Comparison of ENCODE assay signal across 15 mouse cellular contexts in genomic region chr1:65075607-65076006, GRCm38 (mm10). TPM values are rescaled to one million over a fixed set of nuclear protein-coding genes. Genes with fewer than 3 reads are reported as not detected.
A peak's percentile ranks its signal among the peaks of the same experiment; 100 is the strongest.
DNase-seq lines count a peak whose midpoint lies in the region; ATAC-seq and TF ChIP-seq lines count a peak whose summit lies in the region.
"Had no signal": no experiment of that assay in that cellular context is flagged by ENCODE, and none has a peak within 500 bp of the region (broad histone marks: within the 10 kb centered on the region; RNA-seq: fewer than 3 reads in every experiment).

No protein-coding gene starts in this region.

- DNase-seq in heart, postnatal 0 days (ENCODE audit: low spot score): peak; percentile 36
- no peak for DNase-seq in heart, postnatal 36 days
- no peak for DNase-seq in liver, postnatal 0 days
- DNase-seq in MEL (ENCODE audit: low read depth, low spot score): peak; percentile 8
- peak; percentile 24 for DNase-seq in adipocyte (ENCODE audit: low spot score)
- DNase-seq in cerebellum, adult 11-12 months: no peak
- DNase-seq: cerebellum, adult 9-11 months had no signal

- WGBS in heart, postnatal 0 days: 9% methylated on average over 5 of the region's 5 CpGs
- 23% methylated on average over 5 of the region's 5 CpGs for WGBS in liver, postnatal 0 days (ENCODE audit: insufficient replicate concordance)
- WGBS in liver, embryonic 12.5 days (ENCODE audit: insufficient replicate concordance): 22% methylated on average over 5 of the region's 5 CpGs

- no peak for ATAC-seq in heart, postnatal 0 days (ENCODE audit: insufficient read depth, low read depth)
- no peak for ATAC-seq in liver, postnatal 0 days
- no peak for ATAC-seq in liver, embryonic 12.5 days
- ATAC-seq: midbrain, embryonic 13.5 days had no signal

- H3K79me2 ChIP-seq in MEL (ENCODE audit: control insufficient read depth, insufficient read depth, low read length, poor library complexity): no peaks in the 10 kb centered on the region

- no peak overlapping the region for H3K4me2 ChIP-seq in heart, postnatal 0 days (ENCODE audit: low read depth, low read length)
- H3K4me2 ChIP-seq in liver, postnatal 0 days (ENCODE audit: low read depth, low read length): no peak overlapping the region
- no peak overlapping the region for H3K4me2 ChIP-seq in liver, embryonic 12.5 days
- H3K4me2 ChIP-seq: limb, embryonic 13.5 days; lung, embryonic 15.5 days; midbrain, embryonic 13.5 days; neural tube, embryonic 12.5 days had no signal

- no peaks in the 10 kb centered on the region for H3K36me3 ChIP-seq in heart, postnatal 0 days (replicated peaks; ENCODE audit: control insufficient read depth, insufficient read depth, low read length)
- no peaks in the 10 kb centered on the region for H3K36me3 ChIP-seq in liver, postnatal 0 days (replicated peaks; ENCODE audit: insufficient read depth, low read length)
- H3K36me3 ChIP-seq in liver, embryonic 12.5 days: no peaks in the 10 kb centered on the region
- no peaks in the 10 kb centered on the region for H3K36me3 ChIP-seq in MEL (ENCODE audit: control insufficient read depth in 1 of 2, insufficient read depth in 2 of 2, low read length in 2 of 2)
- H3K36me3 ChIP-seq: limb, embryonic 13.5 days; lung, embryonic 15.5 days; midbrain, embryonic 13.5 days; neural tube, embryonic 12.5 days had no signal

- no peak overlapping the region for H3K9ac ChIP-seq in heart, postnatal 0 days (replicated peaks; ENCODE audit: low read depth, low read length)
- H3K9ac ChIP-seq in liver, postnatal 0 days (replicated peaks): no peak overlapping the region
- H3K9ac ChIP-seq in liver, embryonic 12.5 days: no peak overlapping the region
- H3K9ac ChIP-seq in MEL (ENCODE audit: control insufficient read depth, low read depth, low read length, poor library complexity, severe bottlenecking): no peak overlapping the region
- H3K9ac ChIP-seq: limb, embryonic 13.5 days; lung, embryonic 15.5 days; midbrain, embryonic 13.5 days; neural tube, embryonic 12.5 days had no signal

- TF ChIP-seq CTCF in heart, postnatal 0 days (IDR thresholded peaks at IDR 0.05; ENCODE audit: low read depth): peak; percentile 42
- peak; percentile 16; the same call in 1 of the 2 replicates for TF ChIP-seq CTCF in liver, postnatal 0 days (IDR thresholded peaks at IDR 0.05; ENCODE audit: low read depth)
- TF ChIP-seq CTCF in MEL (IDR thresholded peaks at IDR 0.05 in 2 of 3, conservative IDR thresholded peaks at IDR 0.05 in 1 of 3; ENCODE audit: control insufficient read depth in 1 of 3, insufficient read depth in 1 of 3, low read depth in 2 of 3, low read length in 3 of 3, poor library complexity in 1 of 3, severe bottlenecking in 1 of 3): peak in 1 of 3 experiments; percentile 27; a peak in 2 of 6 replicates

- no peak for TF ChIP-seq EP300 in heart, postnatal 0 days (IDR thresholded peaks at IDR 0.05; ENCODE audit: low read depth)
- TF ChIP-seq EP300 in liver, postnatal 0 days (IDR thresholded peaks at IDR 0.05; ENCODE audit: low read depth): no peak
- TF ChIP-seq EP300 in MEL (IDR thresholded peaks at IDR 0.05; ENCODE audit: low read depth in 1 of 2, low read length in 2 of 2): no peak

- no peak for TF ChIP-seq POLR2A in MEL (IDR thresholded peaks at IDR 0.05; ENCODE audit: control insufficient read depth in 1 of 2, insufficient read depth in 1 of 2, low read depth in 1 of 2, low read length in 2 of 2, poor library complexity in 1 of 2)

- H3K4me3 ChIP-seq in heart, postnatal 0 days (ENCODE audit: low read depth, low read length): no peak overlapping the region
- H3K4me3 ChIP-seq in liver, postnatal 0 days (ENCODE audit: low read depth, low read length): no peak overlapping the region
- no peak overlapping the region for H3K4me3 ChIP-seq in liver, embryonic 12.5 days
- no peak overlapping the region for H3K4me3 ChIP-seq in MEL (ENCODE audit: control insufficient read depth in 1 of 2, insufficient read depth in 1 of 2, low read depth in 2 of 2, low read length in 2 of 2)
- H3K4me3 ChIP-seq: limb, embryonic 13.5 days; lung, embryonic 15.5 days; midbrain, embryonic 13.5 days; neural tube, embryonic 12.5 days had no signal

- TF ChIP-seq RAD21 in MEL (IDR thresholded peaks at IDR 0.05; ENCODE audit: low read depth, low read length): no peak; the same call in 1 of the 2 replicates

- no peaks in the 10 kb centered on the region for H3K9me3 ChIP-seq in heart, postnatal 0 days (replicated peaks; ENCODE audit: control insufficient read depth, low read length)
- H3K9me3 ChIP-seq in liver, postnatal 0 days (ENCODE audit: low read length): no peaks in the 10 kb centered on the region
- no peaks in the 10 kb centered on the region for H3K9me3 ChIP-seq in liver, embryonic 12.5 days (replicated peaks)
- H3K9me3 ChIP-seq in MEL (replicated peaks; ENCODE audit: insufficient read depth, low read length): no peaks in the 10 kb centered on the region
- H3K9me3 ChIP-seq: limb, embryonic 13.5 days; lung, embryonic 15.5 days; midbrain, embryonic 13.5 days; neural tube, embryonic 12.5 days had no signal

- intact Hi-C loops in heart, postnatal 36 days (cut with DNase I): no loop called here

- no peak overlapping the region for H3K27ac ChIP-seq in heart, postnatal 0 days (ENCODE audit: low read depth)
- no peak overlapping the region for H3K27ac ChIP-seq in liver, postnatal 0 days (ENCODE audit: low read depth)
- H3K27ac ChIP-seq in liver, embryonic 12.5 days: no peak overlapping the region
- H3K27ac ChIP-seq in MEL (ENCODE audit: control insufficient read depth, low read depth, low read length): no peak overlapping the region
- H3K27ac ChIP-seq: limb, embryonic 13.5 days; lung, embryonic 15.5 days; midbrain, embryonic 13.5 days; neural tube, embryonic 12.5 days had no signal

- no peaks in the 10 kb centered on the region for H3K27me3 ChIP-seq in heart, postnatal 0 days (ENCODE audit: control insufficient read depth, insufficient read depth, low read length)
- no peaks in the 10 kb centered on the region for H3K27me3 ChIP-seq in liver, postnatal 0 days (ENCODE audit: insufficient read depth, low read length)
- no peaks in the 10 kb centered on the region for H3K27me3 ChIP-seq in liver, embryonic 12.5 days (replicated peaks)
- H3K27me3 ChIP-seq in MEL (ENCODE audit: control insufficient read depth in 1 of 2, insufficient read depth in 2 of 2, low read length in 2 of 2): no peaks in the 10 kb centered on the region; a peak in 1 of 4 replicates
- H3K27me3 ChIP-seq: limb, embryonic 13.5 days; lung, embryonic 15.5 days; midbrain, embryonic 13.5 days; neural tube, embryonic 12.5 days had no signal

- H3K4me1 ChIP-seq in heart, postnatal 0 days (ENCODE audit: control insufficient read depth, insufficient read depth): no peaks in the 10 kb centered on the region
- no peaks in the 10 kb centered on the region for H3K4me1 ChIP-seq in liver, postnatal 0 days (ENCODE audit: insufficient read depth)
- H3K4me1 ChIP-seq in liver, embryonic 12.5 days: no peaks in the 10 kb centered on the region
- no peaks in the 10 kb centered on the region for H3K4me1 ChIP-seq in MEL (ENCODE audit: control insufficient read depth in 1 of 2, insufficient read depth in 2 of 2, low read length in 2 of 2)
- H3K4me1 ChIP-seq: limb, embryonic 13.5 days; lung, embryonic 15.5 days; midbrain, embryonic 13.5 days; neural tube, embryonic 12.5 days had no signal

RNA-seq across cellular contexts. Expression of gene Crygc, which starts 2.1 kb away (rescaled TPM):
- not detected in 2 replicates for total RNA-seq in heart, postnatal 0 days (2014; rRNA removed; ENCODE audit: low replicate concordance)
- not detected in 2 replicates for polyA plus RNA-seq in heart, postnatal 0 days (2015; fragmentation: Nextera tagmentation; extraction: Ambion mirVana)
- not detected for total RNA-seq in heart, postnatal 36 days (2021)
- polyA plus RNA-seq in liver, postnatal 0 days (2015; fragmentation: Nextera tagmentation; extraction: Ambion mirVana): not detected in 2 replicates
- polyA plus RNA-seq in liver, embryonic 12.5 days (2016; fragmentation: Nextera tagmentation; extraction: Ambion mirVana): not detected in 2 replicates
- not detected in 2 replicates for total RNA-seq in MEL (2012; rRNA removed)
- not detected for polyA plus RNA-seq in MEL (2012; ENCODE audit: insufficient read depth in 1 of 2, insufficient read length in 2 of 2, low read depth in 1 of 2, low replicate concordance in 2 of 2, missing spikeins in 1 of 2)
- total RNA-seq: heart, adult 8-10 months; left cerebral cortex, adult 18-20 months had no signal
- polyA plus RNA-seq: hindbrain, embryonic 11.5 days; limb, embryonic 13.5 days; lung, embryonic 15.5 days; midbrain, embryonic 13.5 days; neural tube, embryonic 12.5 days had no signal

RNA-seq across cellular contexts. Expression of gene Crygb, which starts 6.5 kb away (rescaled TPM):
- total RNA-seq in heart, postnatal 0 days (2014; rRNA removed; ENCODE audit: low replicate concordance): 0.31 TPM in 1 of 2 replicates, not detected in the other
- polyA plus RNA-seq in heart, postnatal 0 days (2015; fragmentation: Nextera tagmentation; extraction: Ambion mirVana): not detected in 2 replicates
- not detected for total RNA-seq in heart, postnatal 36 days (2021)
- not detected in 2 replicates for polyA plus RNA-seq in liver, postnatal 0 days (2015; fragmentation: Nextera tagmentation; extraction: Ambion mirVana)
- not detected in 2 replicates for polyA plus RNA-seq in liver, embryonic 12.5 days (2016; fragmentation: Nextera tagmentation; extraction: Ambion mirVana)
- not detected in 2 replicates for total RNA-seq in MEL (2012; rRNA removed)
- polyA plus RNA-seq in MEL (2012; ENCODE audit: insufficient read depth in 1 of 2, insufficient read length in 2 of 2, low read depth in 1 of 2, low replicate concordance in 2 of 2, missing spikeins in 1 of 2): not detected
- total RNA-seq: heart, adult 8-10 months; left cerebral cortex, adult 18-20 months had no signal
- polyA plus RNA-seq: hindbrain, embryonic 11.5 days; lung, embryonic 15.5 days; neural tube, embryonic 12.5 days had no signal

RNA-seq across cellular contexts. Expression of gene Crygd, which starts 12.4 kb away (rescaled TPM):
- total RNA-seq in heart, postnatal 0 days (2014; rRNA removed; ENCODE audit: low replicate concordance): not detected in 2 replicates
- not detected in 2 replicates for polyA plus RNA-seq in heart, postnatal 0 days (2015; fragmentation: Nextera tagmentation; extraction: Ambion mirVana)
- total RNA-seq in heart, postnatal 36 days (2021): not detected
- polyA plus RNA-seq in liver, postnatal 0 days (2015; fragmentation: Nextera tagmentation; extraction: Ambion mirVana): not detected in 2 replicates
- not detected in 2 replicates for polyA plus RNA-seq in liver, embryonic 12.5 days (2016; fragmentation: Nextera tagmentation; extraction: Ambion mirVana)
- total RNA-seq in MEL (2012; rRNA removed): not detected in 2 replicates
- not detected for polyA plus RNA-seq in MEL (2012; ENCODE audit: insufficient read depth in 1 of 2, insufficient read length in 2 of 2, low read depth in 1 of 2, low replicate concordance in 2 of 2, missing spikeins in 1 of 2)
- total RNA-seq: heart, adult 8-10 months; left cerebral cortex, adult 18-20 months had no signal
- polyA plus RNA-seq: hindbrain, embryonic 11.5 days; limb, embryonic 13.5 days; lung, embryonic 15.5 days; midbrain, embryonic 13.5 days; neural tube, embryonic 12.5 days had no signal

RNA-seq across cellular contexts. Expression of gene Cryge, which starts 24.7 kb away (rescaled TPM):
- total RNA-seq in heart, postnatal 0 days (2014; rRNA removed; ENCODE audit: low replicate concordance): not detected in 2 replicates
- not detected in 2 replicates for polyA plus RNA-seq in heart, postnatal 0 days (2015; fragmentation: Nextera tagmentation; extraction: Ambion mirVana)
- not detected for total RNA-seq in heart, postnatal 36 days (2021)
- polyA plus RNA-seq in liver, postnatal 0 days (2015; fragmentation: Nextera tagmentation; extraction: Ambion mirVana): not detected in 2 replicates
- polyA plus RNA-seq in liver, embryonic 12.5 days (2016; fragmentation: Nextera tagmentation; extraction: Ambion mirVana): not detected in 2 replicates
- total RNA-seq in MEL (2012; rRNA removed): not detected in 2 replicates
- not detected for polyA plus RNA-seq in MEL (2012; ENCODE audit: insufficient read depth in 1 of 2, insufficient read length in 2 of 2, low read depth in 1 of 2, low replicate concordance in 2 of 2, missing spikeins in 1 of 2)
- total RNA-seq: heart, adult 8-10 months; left cerebral cortex, adult 18-20 months had no signal
- polyA plus RNA-seq: hindbrain, embryonic 11.5 days; limb, embryonic 13.5 days; lung, embryonic 15.5 days; midbrain, embryonic 13.5 days; neural tube, embryonic 12.5 days had no signal

RNA-seq across cellular contexts. Expression of gene Cryga, which starts 27.6 kb away (rescaled TPM):
- total RNA-seq in heart, postnatal 0 days (2014; rRNA removed; ENCODE audit: low replicate concordance): not detected in 2 replicates
- polyA plus RNA-seq in heart, postnatal 0 days (2015; fragmentation: Nextera tagmentation; extraction: Ambion mirVana): not detected in 2 replicates
- total RNA-seq in heart, postnatal 36 days (2021): not detected
- polyA plus RNA-seq in liver, postnatal 0 days (2015; fragmentation: Nextera tagmentation; extraction: Ambion mirVana): not detected in 2 replicates
- polyA plus RNA-seq in liver, embryonic 12.5 days (2016; fragmentation: Nextera tagmentation; extraction: Ambion mirVana): not detected in 2 replicates
- total RNA-seq in MEL (2012; rRNA removed): not detected in 2 replicates
- not detected for polyA plus RNA-seq in MEL (2012; ENCODE audit: insufficient read depth in 1 of 2, insufficient read length in 2 of 2, low read depth in 1 of 2, low replicate concordance in 2 of 2, missing spikeins in 1 of 2)
- total RNA-seq: heart, adult 8-10 months; left cerebral cortex, adult 18-20 months had no signal
- polyA plus RNA-seq: hindbrain, embryonic 11.5 days; limb, embryonic 13.5 days; lung, embryonic 15.5 days; midbrain, embryonic 13.5 days; neural tube, embryonic 12.5 days had no signal

Comparison
In these comparisons a context has a peak if more than half of its experiments do, and no peak if none do; other contexts are left out.
1. DNase-seq: peak in heart, postnatal 0 days (single experiment), MEL (single experiment) and adipocyte (single experiment); none in heart, postnatal 36 days (0 of 2), liver, postnatal 0 days (single experiment) and cerebellum, adult 11-12 months (single experiment).